Mouse (Mus musculus): ENCODE results near the gene Nsun4. TPM values are rescaled to one million over a fixed set of nuclear protein-coding genes. Genes with fewer than 3 reads are reported as not detected.

Nsun4 gene
- polyA plus RNA-seq, 1 experiment from 2014 or later = 16.9 TPM

DNA sequence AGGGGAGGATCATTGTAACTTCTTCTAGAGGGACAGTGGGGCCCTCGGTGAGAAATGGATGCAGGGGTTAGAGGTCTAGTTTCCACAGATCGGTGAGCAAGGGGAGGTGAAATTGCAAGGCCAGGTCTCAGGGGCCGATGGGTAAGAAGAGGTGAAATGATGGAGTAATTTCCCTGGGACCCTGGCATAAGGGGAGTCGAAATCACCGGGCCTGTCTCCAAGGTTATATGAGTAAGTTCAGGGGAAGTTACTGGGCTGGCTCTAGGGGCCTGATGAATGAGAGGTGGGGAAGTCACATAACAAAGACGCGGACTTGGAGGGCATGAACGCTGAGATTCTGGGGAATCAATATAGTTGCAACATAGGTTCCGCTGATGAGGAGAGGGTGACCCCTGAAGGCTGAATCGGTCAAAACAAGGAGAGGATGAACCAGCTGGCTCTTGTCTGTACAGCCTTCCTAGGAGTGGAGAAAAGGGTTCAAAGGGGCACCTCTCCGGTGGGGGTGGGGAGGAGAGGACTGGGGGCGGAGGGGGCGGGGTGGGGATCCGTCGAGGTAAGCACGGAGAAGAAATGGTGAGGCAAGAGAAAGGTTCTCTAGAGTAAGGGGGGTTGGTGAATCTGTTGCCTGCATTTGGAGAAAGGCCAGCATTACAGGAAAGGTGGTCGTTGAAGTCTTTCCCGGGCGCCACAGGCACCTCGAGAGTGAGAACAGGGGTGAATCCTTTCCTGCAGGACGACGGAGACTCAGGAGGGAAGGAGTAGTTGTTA is 966 bp downstream of the Nsun4 start:
- ATAC-seq (ENCODE audit: insufficient number of reproducible peaks, low FRiP score, low TSS enrichment, low read depth) = peak; percentile 28; the same call in 1 of the 2 replicates
- WGBS = 10% methylated on average over 22 of the region's 22 CpGs

DNA sequence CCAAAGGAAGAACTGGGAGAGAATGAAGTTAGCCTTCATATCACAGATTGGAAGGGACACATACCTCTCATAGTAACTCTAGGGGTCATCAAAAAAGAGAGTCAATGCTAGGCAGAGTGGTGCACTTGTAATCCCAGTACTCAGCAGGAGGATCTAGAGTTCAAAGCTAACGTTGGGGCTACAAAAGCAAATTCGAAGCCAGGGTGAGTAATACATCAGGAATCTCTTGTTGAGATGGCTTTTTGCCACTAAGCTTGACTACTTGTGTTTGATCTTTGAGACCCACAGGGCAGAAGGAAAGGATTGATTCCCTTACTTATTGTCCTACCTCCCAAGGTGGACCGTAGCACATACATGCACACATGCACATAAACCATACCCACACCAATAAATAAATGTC is 4.5 kb downstream of the Nsun4 start:
- Histone ChIP-seq H3K36me3 (ENCODE audit: control insufficient read depth, insufficient read depth, low read length) (no peaks in the 10 kb centered on the region), H3K9me3 (ENCODE audit: control insufficient read depth, low read length) (no peaks in the 10 kb centered on the region), H3K9ac (ENCODE audit: low read length) (no peak overlapping the region), H3K27ac (replicated peaks; ENCODE audit: low read depth, low read length) (no peak overlapping the region), H3K4me1 (ENCODE audit: control insufficient read depth, insufficient read depth, low read length) (peaks cover 6% of the 10 kb centered on the region; the same call in 1 of the 2 replicates), H3K27me3 (ENCODE audit: control insufficient read depth, insufficient read depth, low read length) (no peaks in the 10 kb centered on the region), H3K4me2 (ENCODE audit: low read depth, severe bottlenecking) (no peak overlapping the region), H3K4me3 (ENCODE audit: low read depth, low read length) (no peak overlapping the region)
- 84% methylated on average over 3 of the region's 3 CpGs for WGBS
- DNase-seq (ENCODE audit: low spot score) (no peak), ATAC-seq (ENCODE audit: insufficient number of reproducible peaks, low FRiP score, low TSS enrichment, low read depth) (no peak)

More for the DNA sequence above, 966 bp downstream of the Nsun4 start:
- Histone ChIP-seq H3K27ac (replicated peaks; ENCODE audit: low read depth, low read length) (peak overlapping the region; percentile 59; the same call in 1 of the 2 replicates), H3K9me3 (ENCODE audit: control insufficient read depth, low read length) (no peaks in the 10 kb centered on the region), H3K36me3 (ENCODE audit: control insufficient read depth, insufficient read depth, low read length) (no peaks in the 10 kb centered on the region), H3K9ac (ENCODE audit: low read length) (peak overlapping the region; percentile 60), H3K4me1 (ENCODE audit: control insufficient read depth, insufficient read depth, low read length) (peaks cover 6% of the 10 kb centered on the region; the same call in 1 of the 2 replicates), H3K4me2 (ENCODE audit: low read depth, severe bottlenecking) (peak overlapping the region; percentile 83), H3K4me3 (ENCODE audit: low read depth, low read length) (peak overlapping the region; percentile 57), H3K27me3 (ENCODE audit: control insufficient read depth, insufficient read depth, low read length) (no peaks in the 10 kb centered on the region)
- peak; percentile 44 for DNase-seq (ENCODE audit: low spot score)

DNA sequence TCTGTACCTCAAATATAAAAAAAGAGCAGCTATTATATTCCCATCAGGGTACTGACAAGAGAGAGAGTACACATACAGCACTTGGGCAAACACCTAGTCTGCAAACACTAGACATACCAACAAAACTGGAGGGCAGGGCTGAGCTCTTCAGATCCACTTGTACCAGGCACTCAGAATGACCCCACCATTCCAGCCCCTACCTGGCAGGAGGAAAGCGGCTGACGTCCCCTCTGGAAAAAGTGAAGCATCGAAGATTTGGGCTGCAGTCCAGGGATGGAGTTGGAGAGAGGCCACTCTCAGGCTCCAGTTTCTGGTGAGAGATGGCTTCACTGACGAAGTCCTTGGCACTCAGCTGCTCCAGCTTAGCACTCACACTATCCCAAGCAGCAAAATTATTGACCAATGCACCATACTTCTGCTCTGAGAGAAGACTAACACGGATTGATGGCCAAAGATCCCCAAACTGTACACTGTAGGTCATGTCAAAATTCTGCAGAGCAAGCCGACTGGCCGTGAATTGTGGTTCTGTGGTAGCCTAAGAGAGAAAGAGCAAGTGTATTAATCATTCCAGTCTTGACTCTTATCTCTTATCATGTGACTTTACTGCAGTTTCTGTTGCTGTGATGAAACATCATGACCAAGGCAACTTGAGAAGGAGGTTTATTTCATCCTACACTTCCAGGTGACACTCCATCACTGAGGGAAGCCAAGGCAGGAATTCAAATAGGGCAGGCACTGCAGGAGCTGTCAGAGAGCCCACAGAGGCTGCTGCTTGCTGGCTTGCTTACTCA is 5.4 kb downstream of the Nsun4 start:
- no peak overlapping the region for H3K4me2 ChIP-seq (ENCODE audit: low read depth, severe bottlenecking)
- no peak overlapping the region for H3K9ac ChIP-seq (ENCODE audit: low read length)
- H3K9me3 ChIP-seq (ENCODE audit: control insufficient read depth, low read length) = no peaks in the 10 kb centered on the region
- no peak overlapping the region for H3K27ac ChIP-seq (replicated peaks; ENCODE audit: low read depth, low read length)
- H3K27me3 ChIP-seq (ENCODE audit: control insufficient read depth, insufficient read depth, low read length) = no peaks in the 10 kb centered on the region
- ATAC-seq (ENCODE audit: insufficient number of reproducible peaks, low FRiP score, low TSS enrichment, low read depth) = no peak
- H3K36me3 ChIP-seq (ENCODE audit: control insufficient read depth, insufficient read depth, low read length) = no peaks in the 10 kb centered on the region
- H3K4me3 ChIP-seq (ENCODE audit: low read depth, low read length) = no peak overlapping the region
- no peak for DNase-seq (ENCODE audit: low spot score)
- H3K4me1 ChIP-seq (ENCODE audit: control insufficient read depth, insufficient read depth, low read length) = peaks cover 6% of the 10 kb centered on the region; the same call in 1 of the 2 replicates
- 82% methylated on average over 7 of the region's 7 CpGs for WGBS

DNA sequence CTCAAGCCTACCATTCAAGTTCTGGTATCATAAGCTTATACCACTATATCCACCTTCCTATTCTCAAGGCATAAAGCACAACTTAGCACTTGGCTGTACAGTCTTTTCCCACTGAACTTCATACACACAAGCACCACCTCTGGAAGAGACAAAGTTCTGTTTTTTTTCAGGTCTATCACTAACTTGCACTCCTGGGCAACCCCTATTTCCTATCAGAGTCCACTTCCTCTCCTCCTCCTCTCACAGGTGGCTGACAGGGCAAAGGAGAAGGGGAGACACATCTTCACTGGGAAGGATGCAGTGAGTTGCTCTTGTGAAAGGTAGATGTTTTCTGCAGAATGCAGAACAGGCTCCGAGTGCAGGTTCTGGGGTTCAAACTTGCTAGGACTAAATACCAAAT is 6.0 kb downstream of the Nsun4 start:
- Histone ChIP-seq H3K4me2 (ENCODE audit: low read depth, severe bottlenecking) (no peak overlapping the region), H3K4me3 (ENCODE audit: low read depth, low read length) (no peak overlapping the region), H3K27me3 (ENCODE audit: control insufficient read depth, insufficient read depth, low read length) (no peaks in the 10 kb centered on the region), H3K36me3 (ENCODE audit: control insufficient read depth, insufficient read depth, low read length) (no peaks in the 10 kb centered on the region), H3K4me1 (ENCODE audit: control insufficient read depth, insufficient read depth, low read length) (0 out of 2 replicates have a peak, but pooled peaks cover 2% of the 10 kb centered on the region), H3K9me3 (ENCODE audit: control insufficient read depth, low read length) (no peaks in the 10 kb centered on the region), H3K9ac (ENCODE audit: low read length) (no peak overlapping the region), H3K27ac (replicated peaks; ENCODE audit: low read depth, low read length) (no peak overlapping the region)
- DNase-seq (ENCODE audit: low spot score) (no peak), ATAC-seq (ENCODE audit: insufficient number of reproducible peaks, low FRiP score, low TSS enrichment, low read depth) (no peak)
- WGBS = 95% methylated on average over 1 of the region's 1 CpGs

DNA sequence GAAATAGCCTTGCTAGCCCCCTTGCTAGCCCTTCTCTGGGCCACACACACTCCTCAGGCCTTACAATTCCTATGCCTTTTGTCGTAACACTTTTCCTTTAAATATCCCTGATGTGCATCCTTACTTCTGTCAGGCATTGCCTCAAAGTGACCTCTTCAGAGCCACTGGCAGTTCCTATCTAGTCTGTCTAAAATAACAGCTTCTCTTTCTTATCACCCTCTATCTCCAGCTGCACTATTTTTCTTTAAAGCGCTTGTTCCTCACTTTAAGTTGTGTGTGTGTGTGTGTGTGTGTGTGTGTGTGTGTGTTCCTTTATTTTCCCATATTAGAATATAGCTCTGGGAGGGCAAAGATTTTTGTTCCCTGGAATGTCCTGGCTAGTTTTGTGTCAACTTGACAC is 7.1 kb downstream of the Nsun4 start:
- H3K4me1 ChIP-seq (ENCODE audit: control insufficient read depth, insufficient read depth, low read length) = no peaks in the 10 kb centered on the region
- no peaks in the 10 kb centered on the region for H3K27me3 ChIP-seq (ENCODE audit: control insufficient read depth, insufficient read depth, low read length)
- H3K36me3 ChIP-seq (ENCODE audit: control insufficient read depth, insufficient read depth, low read length) = no peaks in the 10 kb centered on the region; the same call in 1 of the 2 replicates
- no peak overlapping the region for H3K27ac ChIP-seq (replicated peaks; ENCODE audit: low read depth, low read length)
- H3K4me3 ChIP-seq (ENCODE audit: low read depth, low read length) = no peak overlapping the region
- H3K4me2 ChIP-seq (ENCODE audit: low read depth, severe bottlenecking) = no peak overlapping the region
- WGBS = 94% methylated on average over 2 of the region's 2 CpGs
- DNase-seq (ENCODE audit: low spot score) (no peak), ATAC-seq (ENCODE audit: insufficient number of reproducible peaks, low FRiP score, low TSS enrichment, low read depth) (no peak)
- no peak overlapping the region for H3K9ac ChIP-seq (ENCODE audit: low read length)
- H3K9me3 ChIP-seq (ENCODE audit: control insufficient read depth, low read length) = no peaks in the 10 kb centered on the region

DNA sequence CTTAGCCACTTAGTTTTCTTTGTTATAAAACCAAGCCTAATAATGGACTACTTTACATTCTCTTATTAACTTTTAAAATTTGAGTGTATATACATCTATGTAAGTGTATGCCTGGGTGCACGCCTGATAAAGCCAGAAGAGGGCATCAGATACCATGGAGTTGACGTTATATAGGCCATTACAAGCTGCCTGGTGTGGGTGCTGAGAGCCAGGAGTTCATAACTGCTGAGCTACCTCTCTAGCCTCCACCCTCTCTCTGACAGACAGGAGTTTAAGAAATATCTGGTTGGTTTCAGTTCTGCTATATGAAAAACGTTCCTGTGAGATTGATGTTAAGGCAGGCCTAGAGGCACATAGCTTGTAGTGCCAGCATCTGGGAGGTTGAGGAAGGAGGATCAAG is 11.5 kb downstream of the Nsun4 start:
- 80% methylated on average over 3 of the region's 3 CpGs for WGBS
- H3K27me3 ChIP-seq (ENCODE audit: control insufficient read depth, insufficient read depth, low read length) = no peaks in the 10 kb centered on the region
- DNase-seq (ENCODE audit: low spot score) (no peak), ATAC-seq (ENCODE audit: insufficient number of reproducible peaks, low FRiP score, low TSS enrichment, low read depth) (no peak)
- no peak overlapping the region for H3K9ac ChIP-seq (ENCODE audit: low read length)
- no peaks in the 10 kb centered on the region for H3K4me1 ChIP-seq (ENCODE audit: control insufficient read depth, insufficient read depth, low read length)
- no peak overlapping the region for H3K4me3 ChIP-seq (ENCODE audit: low read depth, low read length)
- H3K36me3 ChIP-seq (ENCODE audit: control insufficient read depth, insufficient read depth, low read length) = no peaks in the 10 kb centered on the region; the same call in 1 of the 2 replicates
- H3K27ac ChIP-seq (replicated peaks; ENCODE audit: low read depth, low read length) = no peak overlapping the region
- H3K4me2 ChIP-seq (ENCODE audit: low read depth, severe bottlenecking) = no peak overlapping the region
- H3K9me3 ChIP-seq (ENCODE audit: control insufficient read depth, low read length) = no peaks in the 10 kb centered on the region

DNA sequence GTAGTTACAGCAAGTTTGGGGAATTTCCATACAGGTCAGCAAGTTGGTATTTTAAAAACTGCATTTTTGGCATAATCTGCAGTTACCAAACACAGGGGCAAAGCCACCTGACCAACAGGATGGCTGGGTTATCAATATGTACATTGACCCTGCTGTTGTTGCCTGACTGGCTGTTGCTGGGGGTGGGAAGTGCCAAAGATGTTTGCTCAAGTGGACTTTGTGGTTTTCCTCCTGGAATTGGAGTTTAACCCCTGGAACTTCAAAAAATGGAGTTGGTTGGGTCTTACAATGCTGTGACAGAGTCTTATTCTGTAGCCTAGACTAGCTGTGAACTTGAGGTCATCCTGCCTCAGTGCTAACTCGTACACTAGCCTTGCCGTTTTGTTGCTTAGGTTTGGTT is 13.2 kb downstream of the Nsun4 start:
- Histone ChIP-seq H3K36me3 (ENCODE audit: control insufficient read depth, insufficient read depth, low read length) (no peaks in the 10 kb centered on the region; the same call in 1 of the 2 replicates), H3K4me3 (ENCODE audit: low read depth, low read length) (no peak overlapping the region)

DNA sequence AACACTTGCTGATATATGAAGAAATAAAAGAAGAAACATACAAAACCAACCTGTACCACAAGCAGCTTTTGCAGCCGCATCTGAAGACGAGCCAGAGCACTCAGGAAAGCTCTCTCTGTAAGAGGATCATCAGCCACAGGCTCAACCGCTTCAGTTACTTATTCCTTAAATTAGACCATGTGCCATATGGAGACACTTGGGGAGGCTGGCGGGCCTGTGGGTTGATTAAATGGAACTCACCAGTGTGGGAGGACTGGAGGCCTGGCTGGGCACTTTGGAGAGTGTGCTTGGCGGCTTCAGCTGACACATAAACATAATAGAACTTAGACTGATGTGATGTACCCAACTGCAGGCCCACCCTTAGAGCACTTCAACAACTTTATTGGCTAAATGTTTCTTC is 20.3 kb downstream of the Nsun4 start:
- no peaks in the 10 kb centered on the region; the same call in 1 of the 2 replicates for H3K36me3 ChIP-seq (ENCODE audit: control insufficient read depth, insufficient read depth, low read length)
- WGBS = 83% methylated on average over 5 of the region's 5 CpGs
- ATAC-seq (ENCODE audit: insufficient number of reproducible peaks, low FRiP score, low TSS enrichment, low read depth) = no peak

More for the DNA sequence above, 13.2 kb downstream of the Nsun4 start:
- ATAC-seq (ENCODE audit: insufficient number of reproducible peaks, low FRiP score, low TSS enrichment, low read depth) (no peak), DNase-seq (ENCODE audit: low spot score) (no peak)
- no peaks in the 10 kb centered on the region for H3K4me1 ChIP-seq (ENCODE audit: control insufficient read depth, insufficient read depth, low read length)
- H3K4me2 ChIP-seq (ENCODE audit: low read depth, severe bottlenecking) = no peak overlapping the region
- no peaks in the 10 kb centered on the region for H3K27me3 ChIP-seq (ENCODE audit: control insufficient read depth, insufficient read depth, low read length)
- H3K9me3 ChIP-seq (ENCODE audit: control insufficient read depth, low read length) = no peaks in the 10 kb centered on the region
- 94% methylated on average over 2 of the region's 2 CpGs for WGBS
- no peak overlapping the region for H3K27ac ChIP-seq (replicated peaks; ENCODE audit: low read depth, low read length)
- H3K9ac ChIP-seq (ENCODE audit: low read length) = no peak overlapping the region

More for the DNA sequence above, 20.3 kb downstream of the Nsun4 start:
- Histone ChIP-seq H3K4me3 (ENCODE audit: low read depth, low read length) (no peak overlapping the region), H3K27me3 (ENCODE audit: control insufficient read depth, insufficient read depth, low read length) (no peaks in the 10 kb centered on the region), H3K9me3 (ENCODE audit: control insufficient read depth, low read length) (no peaks in the 10 kb centered on the region; the same call in 1 of the 2 replicates), H3K27ac (replicated peaks; ENCODE audit: low read depth, low read length) (no peak overlapping the region), H3K9ac (ENCODE audit: low read length) (no peak overlapping the region), H3K4me2 (ENCODE audit: low read depth, severe bottlenecking) (no peak overlapping the region), H3K4me1 (ENCODE audit: control insufficient read depth, insufficient read depth, low read length) (no peaks in the 10 kb centered on the region)
- DNase-seq (ENCODE audit: low spot score) = no peak
